Mouse (Mus musculus): ENCODE results near the gene Tyw3.

The Tyw3 gene

DNA sequence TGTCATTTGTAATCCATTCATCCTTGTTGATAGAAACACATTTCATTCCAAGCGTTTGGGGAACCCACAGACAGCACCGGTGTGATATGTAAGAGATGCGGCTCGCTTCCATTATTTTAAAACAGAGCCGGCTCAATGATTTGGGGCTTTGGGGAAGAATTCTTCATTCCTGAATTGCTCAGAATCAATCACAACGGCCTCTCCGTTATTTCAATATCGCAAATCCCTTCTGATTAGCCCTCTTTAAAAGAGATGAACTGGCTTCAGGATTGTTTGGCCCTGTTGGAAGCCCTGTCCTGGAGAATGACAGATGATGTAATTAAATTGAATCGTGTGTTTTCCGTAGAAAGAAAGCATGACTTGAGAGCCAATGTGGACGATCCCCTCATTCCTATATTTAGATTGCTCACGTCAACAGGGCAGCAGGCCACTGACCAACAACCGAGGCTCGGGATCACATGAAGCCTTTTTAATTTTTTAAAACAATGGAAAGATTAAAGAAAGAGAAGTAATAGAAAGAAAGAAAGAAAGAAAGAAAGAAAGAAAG, 26.8 kb downstream of the Tyw3 start:
- in situ Hi-C loops (cut with MboI; ENCODE audit: low sequenced_read_pairs), result loop anchor here (5.0 kb wide), 1 partner anchor 293 kb away; no protein-coding TSS in a partner anchor

- in situ Hi-C loops (cut with MboI; ENCODE audit: low sequenced_read_pairs), result no loop called here
Measured at GRCm38 (mm10) chr3:154565437-154565836, 31.5 kb downstream of the Tyw3 start.

GRCm38 (mm10) chr3:154562192-154562591, 34.7 kb downstream of the Tyw3 start:
- in situ Hi-C loops (cut with MboI; ENCODE audit: low sequenced_read_pairs), result no loop called here

- in situ Hi-C loops (cut with MboI; ENCODE audit: low sequenced_read_pairs), result no loop called here
Measured at GRCm38 (mm10) chr3:154551035-154551411, 45.9 kb downstream of the Tyw3 start.

GRCm38 (mm10) chr3:154550326-154551034, 46.4 kb downstream of the Tyw3 start:
- in situ Hi-C loops (cut with MboI; ENCODE audit: low sequenced_read_pairs), result no loop called here

GRCm38 (mm10) chr3:154548868-154549301, 48.0 kb downstream of the Tyw3 start:
- in situ Hi-C loops (cut with MboI; ENCODE audit: low sequenced_read_pairs), result loop anchor here (25.0 kb wide), 1 partner anchor 587 kb away; the partner anchor contains the start of gene Slc44a5

GRCm38 (mm10) chr3:154547549-154548426, 49.1 kb downstream of the Tyw3 start:
- in situ Hi-C loops (cut with MboI; ENCODE audit: low sequenced_read_pairs), result loop anchor here (25.0 kb wide), 1 partner anchor 585 kb away; the partner anchor contains the start of gene Slc44a5

DNA sequence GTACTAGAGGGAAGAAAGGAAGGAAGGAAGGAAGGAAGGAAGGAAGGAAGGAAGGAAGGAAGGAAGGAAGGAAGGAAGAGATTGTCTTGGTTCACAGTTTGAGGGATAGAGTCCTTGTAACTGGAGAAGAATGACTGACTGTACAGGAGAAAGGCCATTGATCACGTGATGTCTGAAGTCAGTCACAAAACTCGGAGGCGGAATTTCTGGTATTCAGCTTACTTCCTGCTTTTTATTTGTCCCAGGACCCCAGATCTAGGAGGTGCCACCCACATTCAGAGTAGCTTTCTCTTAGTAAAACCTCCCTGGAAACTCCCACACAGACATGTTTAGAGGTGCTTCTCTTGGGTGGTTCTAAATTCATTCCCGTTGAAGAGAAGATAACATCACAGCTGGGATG, 50.7 kb downstream of the Tyw3 start:
- in situ Hi-C loops (cut with MboI; ENCODE audit: low sequenced_read_pairs), result loop anchor here (25.0 kb wide), 1 partner anchor 584 kb away; the partner anchor contains the start of gene Slc44a5

DNA sequence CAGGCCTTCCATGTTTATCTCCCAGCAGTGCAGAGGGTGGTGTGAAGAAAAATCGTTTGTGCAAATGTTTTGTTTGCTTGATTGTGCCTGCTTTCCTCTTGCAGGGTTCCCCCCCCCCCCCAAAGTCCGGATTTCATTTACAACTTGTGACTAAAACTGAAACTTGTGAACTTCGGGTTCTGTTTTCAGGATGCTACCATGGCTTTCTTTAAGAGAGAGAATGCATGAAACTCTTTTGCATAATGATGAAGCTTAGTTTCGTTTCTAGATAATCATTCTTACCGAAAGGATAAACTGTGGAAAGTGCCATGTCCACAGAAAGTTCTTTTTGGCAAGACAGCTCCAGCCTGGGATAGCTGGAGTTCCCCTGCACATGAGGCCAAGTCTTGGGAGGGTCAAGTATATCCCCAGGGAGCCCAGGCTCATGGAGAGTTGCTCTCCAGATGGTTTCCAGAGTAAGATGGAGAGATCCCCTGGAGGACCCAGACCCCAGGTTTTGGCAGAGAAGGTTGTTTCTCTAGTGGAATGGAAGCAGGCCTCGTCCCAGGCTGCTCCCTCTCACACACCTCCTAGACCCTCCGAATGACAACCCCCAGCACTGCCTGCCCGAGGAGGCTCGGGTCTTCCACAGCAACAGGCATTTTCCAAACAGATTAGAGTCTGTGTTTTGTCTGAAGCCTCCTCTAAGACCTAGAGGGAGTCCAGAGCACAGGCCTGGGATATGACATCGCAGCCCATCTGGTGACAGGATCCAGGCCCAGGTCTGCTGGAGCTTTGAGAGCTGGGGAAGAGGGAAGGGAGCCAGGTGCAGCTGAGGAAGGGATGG, 56.6 kb downstream of the Tyw3 start:
- in situ Hi-C loops (cut with MboI; ENCODE audit: low sequenced_read_pairs), result loop anchor here (25.0 kb wide), 1 partner anchor 578 kb away; the partner anchor contains the start of gene Slc44a5

DNA sequence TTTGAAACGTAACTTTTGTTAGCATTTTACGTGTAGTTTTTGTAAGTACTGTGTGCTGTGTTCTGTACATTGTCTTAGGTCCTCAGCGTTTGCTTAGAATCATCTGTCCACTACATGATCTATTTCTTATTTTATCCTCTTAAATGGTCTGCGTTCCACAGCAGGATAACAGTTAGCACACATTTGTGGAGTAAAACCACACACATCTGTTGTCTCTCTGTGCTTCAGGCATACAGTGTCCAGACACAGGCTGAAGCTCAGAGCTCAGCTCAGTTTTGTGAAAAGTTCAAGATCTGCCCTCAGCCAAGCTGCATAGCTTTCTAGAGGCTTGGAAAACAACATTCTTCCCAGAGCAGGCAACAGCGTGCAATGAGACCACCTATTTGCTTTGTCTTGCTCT, 60.8 kb downstream of the Tyw3 start:
- in situ Hi-C loops (cut with MboI; ENCODE audit: low sequenced_read_pairs), result loop anchor here (25.0 kb wide), 1 partner anchor 574 kb away; the partner anchor contains the start of gene Slc44a5

GRCm38 (mm10) chr3:154533246-154533645, 63.7 kb downstream of the Tyw3 start:
- in situ Hi-C loops (cut with MboI; ENCODE audit: low sequenced_read_pairs), result loop anchor here (25.0 kb wide), 1 partner anchor 571 kb away; the partner anchor contains the start of gene Slc44a5

DNA sequence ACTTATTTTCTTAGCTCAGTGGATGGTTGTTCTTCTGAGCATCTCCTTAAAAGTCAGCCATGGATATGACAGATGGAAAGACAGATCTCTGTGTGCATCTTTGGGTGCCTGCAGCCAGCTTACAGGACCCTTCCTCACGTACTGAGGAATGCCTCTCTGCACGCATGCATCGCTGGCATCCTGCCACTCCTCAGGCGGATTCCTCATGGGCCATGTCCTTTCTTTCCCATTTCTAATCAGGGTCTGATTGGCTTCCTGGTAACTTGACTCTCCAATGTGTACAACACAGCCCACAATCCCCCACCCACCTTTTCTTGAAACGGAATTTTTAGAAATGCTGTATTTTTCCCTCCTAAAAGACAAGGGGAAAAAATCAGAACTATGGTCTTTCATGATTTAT, 67.9 kb downstream of the Tyw3 start:
- in situ Hi-C loops (cut with MboI; ENCODE audit: low sequenced_read_pairs), result loop anchor here (25.0 kb wide), 1 partner anchor 567 kb away; the partner anchor contains the start of gene Slc44a5

DNA sequence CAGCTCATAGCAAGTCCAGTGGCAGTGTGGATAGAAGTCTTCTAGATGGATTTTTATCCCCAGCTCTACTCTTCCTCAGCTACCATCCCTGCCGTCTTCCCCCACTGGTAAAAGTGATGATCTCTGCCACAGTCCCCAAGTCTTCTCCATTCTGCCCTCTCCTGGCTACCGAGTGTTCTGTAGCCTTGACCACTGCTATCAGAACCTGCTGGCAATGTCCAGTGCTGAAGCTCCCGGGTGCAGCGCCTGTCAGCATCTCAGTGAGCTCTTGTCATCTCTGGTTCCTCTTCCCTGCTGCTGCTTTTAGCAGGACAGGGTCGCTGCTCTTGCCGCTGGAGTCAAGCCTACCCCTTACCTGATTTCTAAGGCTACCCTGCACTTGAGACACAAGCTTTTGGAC, 70.3 kb downstream of the Tyw3 start:
- in situ Hi-C loops (cut with MboI; ENCODE audit: low sequenced_read_pairs), result loop anchor here (25.0 kb wide), 1 partner anchor 564 kb away; the partner anchor contains the start of gene Slc44a5

All from CH12F3 (cell line).